Mouse (Mus musculus): ENCODE measurements around the gene Mad2l1.

DNA sequence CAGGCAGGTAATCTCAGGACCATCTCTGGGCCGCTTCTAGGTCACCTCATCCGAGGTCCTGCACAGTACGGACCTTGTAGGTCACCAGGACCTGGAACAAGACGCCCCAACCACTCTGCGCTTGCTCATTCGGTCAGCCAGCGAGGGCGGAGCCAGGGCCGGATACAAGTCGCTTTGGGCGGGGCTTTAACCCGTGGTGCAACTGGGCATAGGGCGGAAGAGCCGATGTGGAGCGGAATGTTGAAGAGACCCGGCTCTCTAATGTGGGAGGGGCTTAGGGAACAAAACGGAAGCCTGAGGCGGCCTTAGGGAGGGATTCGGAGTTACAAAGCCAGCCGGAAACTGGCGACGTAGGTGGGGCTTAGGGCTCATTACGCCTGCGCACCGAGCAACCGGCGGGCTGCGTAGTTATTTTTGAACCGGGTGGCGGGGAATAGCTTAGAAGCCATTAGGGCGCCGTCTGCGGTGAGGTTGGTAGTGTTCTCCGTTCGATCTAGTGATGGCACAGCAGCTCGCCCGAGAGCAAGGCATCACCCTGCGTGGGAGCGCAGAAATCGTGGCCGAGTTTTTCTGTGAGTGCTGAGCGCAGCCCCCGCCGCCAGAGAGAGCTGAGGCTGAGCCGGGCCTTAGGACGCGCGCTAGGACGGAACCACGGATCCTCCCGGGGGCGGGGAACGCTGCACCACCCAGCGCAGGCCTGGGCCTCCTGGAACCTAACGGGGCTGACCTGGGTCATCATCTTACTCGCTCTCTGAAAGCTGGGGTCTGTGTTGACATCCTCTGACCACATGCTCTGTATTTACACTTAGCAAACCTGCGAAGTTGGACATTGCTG, at the start of gene Mad2l1:
- TF ChIP-seq CTCF (IDR thresholded peaks at IDR 0.05 in 2 of 3, conservative IDR thresholded peaks at IDR 0.05 in 1 of 3; ENCODE audit: control insufficient read depth in 1 of 3, insufficient read depth in 1 of 3, low read depth in 2 of 3, low read length in 3 of 3, poor library complexity in 1 of 3, severe bottlenecking in 1 of 3) (peak in 1 of 3 experiments; percentile 0; a peak in 2 of 6 replicates), SIN3A (IDR thresholded peaks at IDR 0.05; ENCODE audit: low read length) (peak; percentile 64), TCF12 (IDR thresholded peaks at IDR 0.05; ENCODE audit: low read depth, low read length) (no peak; the same call in 1 of the 2 replicates), GABPA (IDR thresholded peaks at IDR 0.05; ENCODE audit: low read depth, low read length) (0 out of 2 replicates have a peak, but pooled peaks have one; percentile 14), ELF1 (IDR thresholded peaks at IDR 0.05; ENCODE audit: low read depth, low read length) (peak; percentile 93), MYC (IDR thresholded peaks at IDR 0.05; ENCODE audit: low read depth, low read length) (peak; percentile 5), EP300 (IDR thresholded peaks at IDR 0.05; ENCODE audit: low read depth in 1 of 2, low read length in 2 of 2) (peak in 1 of 2 experiments; percentile 20; a peak in 1 of 4 replicates), POLR2A (IDR thresholded peaks at IDR 0.05; ENCODE audit: control insufficient read depth in 1 of 2, insufficient read depth in 1 of 2, low read depth in 1 of 2, low read length in 2 of 2, poor library complexity in 1 of 2) (peak; percentile 83 to 97), ZMIZ1 (IDR thresholded peaks at IDR 0.05; ENCODE audit: low read depth, low read length) (peak; percentile 86), MXI1 (IDR thresholded peaks at IDR 0.05; ENCODE audit: low read depth, low read length) (peak; percentile 64), GATA1 (IDR thresholded peaks at IDR 0.05; ENCODE audit: low read depth, low read length) (no peak), USF2 (IDR thresholded peaks at IDR 0.05; ENCODE audit: borderline replicate concordance in 1 of 2, insufficient read depth in 1 of 2, low read depth in 1 of 2, low read length in 2 of 2) (no peak), TAL1 (IDR thresholded peaks at IDR 0.05; ENCODE audit: low read length) (no peak)
